Mouse (Mus musculus): ENCODE measurements at regions not wholly inside any gene's neighbourhood (a gene's known extent, or its start where the extent isn't known, plus 50 kb on each side); places are given as distances from the start of the nearest gene placed in this dataset.

DNA sequence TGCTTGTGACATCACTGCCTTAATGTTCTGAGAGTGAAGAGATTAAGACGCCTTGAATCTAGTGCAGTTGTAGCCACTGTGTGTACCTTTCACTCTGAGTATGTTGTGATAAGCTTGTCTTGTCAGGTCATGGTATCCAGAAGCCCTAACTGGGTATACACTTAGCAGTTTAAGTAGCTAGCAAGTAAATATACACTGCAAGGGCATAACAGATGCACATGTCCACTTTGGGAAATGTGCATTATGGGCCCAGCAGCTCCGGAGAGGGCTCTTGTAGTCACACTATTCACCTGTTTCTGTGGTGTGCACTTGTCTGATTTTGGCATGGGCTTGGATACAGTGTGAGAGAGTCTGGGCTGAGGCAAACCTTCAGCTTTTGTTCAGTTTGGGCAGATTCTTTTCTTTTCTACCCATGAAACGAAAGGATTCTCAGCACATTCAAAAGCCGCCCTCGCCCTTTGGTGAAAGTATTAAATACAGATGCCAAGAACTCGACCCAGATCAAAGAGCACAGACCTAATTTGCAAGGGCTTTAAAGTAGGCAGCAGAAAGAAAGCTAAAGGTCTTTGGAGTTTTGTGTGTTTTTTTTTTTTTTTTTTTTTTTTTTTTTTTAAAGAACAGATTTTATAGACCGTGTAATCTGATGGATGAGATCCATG is 385.1 kb upstream of the Tmpo start:
- WGBS = 27% methylated on average over 7 of the region's 7 CpGs
- no peak overlapping the region for H3K4me2 ChIP-seq (ENCODE audit: low read length)
- no peaks in the 10 kb centered on the region for H3K27me3 ChIP-seq (replicated peaks; ENCODE audit: control insufficient read depth, insufficient read depth, low read length)
- ATAC-seq = no peak
- H3K9me3 ChIP-seq (ENCODE audit: control insufficient read depth, low read length) = no peaks in the 10 kb centered on the region
- no peak overlapping the region for H3K27ac ChIP-seq (ENCODE audit: low read length)
- no peaks in the 10 kb centered on the region for H3K4me1 ChIP-seq (replicated peaks; ENCODE audit: control insufficient read depth, insufficient read depth, low read length)
- no peak overlapping the region for H3K4me3 ChIP-seq (replicated peaks; ENCODE audit: low read length)
- H3K36me3 ChIP-seq (ENCODE audit: control insufficient read depth, insufficient read depth) = no peaks in the 10 kb centered on the region
- no peak overlapping the region for H3K9ac ChIP-seq (replicated peaks; ENCODE audit: low read depth, low read length)

DNA sequence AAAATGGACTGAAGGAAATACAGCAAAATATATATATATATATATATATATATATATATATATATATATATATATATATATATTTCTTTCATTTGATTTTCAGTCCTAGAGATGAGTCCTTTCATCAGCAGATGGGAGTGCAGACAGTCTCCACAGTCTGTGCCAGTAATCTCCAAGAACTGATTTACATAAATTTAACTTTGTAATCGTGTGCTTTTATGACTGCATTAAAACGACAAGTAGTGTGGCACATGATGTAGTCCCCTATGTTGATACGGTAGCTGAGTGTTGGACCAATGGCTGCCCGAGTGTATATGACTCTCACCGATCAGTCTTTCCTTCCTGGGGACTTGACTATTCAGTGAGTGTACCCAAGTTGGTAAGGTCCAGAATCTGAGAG is 378.2 kb upstream of the Tmpo start:
- no peak overlapping the region for H3K9ac ChIP-seq (replicated peaks; ENCODE audit: low read depth, low read length)
- H3K4me3 ChIP-seq (replicated peaks; ENCODE audit: low read length) = no peak overlapping the region
- 46% methylated on average over 5 of the region's 5 CpGs for WGBS
- H3K4me2 ChIP-seq (ENCODE audit: low read length) = no peak overlapping the region
- no peaks in the 10 kb centered on the region for H3K27me3 ChIP-seq (replicated peaks; ENCODE audit: control insufficient read depth, insufficient read depth, low read length)
- H3K9me3 ChIP-seq (ENCODE audit: control insufficient read depth, low read length) = no peaks in the 10 kb centered on the region
- H3K36me3 ChIP-seq (ENCODE audit: control insufficient read depth, insufficient read depth) = no peaks in the 10 kb centered on the region
- no peaks in the 10 kb centered on the region; the same call in 1 of the 2 replicates for H3K4me1 ChIP-seq (replicated peaks; ENCODE audit: control insufficient read depth, insufficient read depth, low read length)
- H3K27ac ChIP-seq (ENCODE audit: low read length) = no peak overlapping the region
- ATAC-seq = peak; percentile 81

- Histone ChIP-seq H3K36me3 (ENCODE audit: control insufficient read depth, insufficient read depth) (no peaks in the 10 kb centered on the region), H3K27me3 (replicated peaks; ENCODE audit: control insufficient read depth, insufficient read depth, low read length) (no peaks in the 10 kb centered on the region), H3K4me3 (replicated peaks; ENCODE audit: low read length) (no peak overlapping the region), H3K4me2 (ENCODE audit: low read length) (no peak overlapping the region), H3K9ac (replicated peaks; ENCODE audit: low read depth, low read length) (no peak overlapping the region), H3K9me3 (ENCODE audit: control insufficient read depth, low read length) (no peaks in the 10 kb centered on the region), H3K27ac (ENCODE audit: low read length) (no peak overlapping the region), H3K4me1 (replicated peaks; ENCODE audit: control insufficient read depth, insufficient read depth, low read length) (peaks cover 14% of the 10 kb centered on the region)
- WGBS = 77% methylated on average over 4 of the region's 4 CpGs
- no peak for ATAC-seq
These were observed 367.0 kb upstream of the Tmpo start for GRCm38 (mm10) chr10:91548071-91548470.

GRCm38 (mm10) chr10:91546140-91546539 is 365.0 kb upstream of the Tmpo start:
- Histone ChIP-seq H3K9me3 (ENCODE audit: control insufficient read depth, low read length) (no peaks in the 10 kb centered on the region), H3K36me3 (ENCODE audit: control insufficient read depth, insufficient read depth) (no peaks in the 10 kb centered on the region), H3K27ac (ENCODE audit: low read length) (no peak overlapping the region), H3K4me2 (ENCODE audit: low read length) (peak overlapping the region; percentile 42), H3K27me3 (replicated peaks; ENCODE audit: control insufficient read depth, insufficient read depth, low read length) (no peaks in the 10 kb centered on the region), H3K9ac (replicated peaks; ENCODE audit: low read depth, low read length) (no peak overlapping the region), H3K4me1 (replicated peaks; ENCODE audit: control insufficient read depth, insufficient read depth, low read length) (peaks cover 14% of the 10 kb centered on the region), H3K4me3 (replicated peaks; ENCODE audit: low read length) (no peak overlapping the region)
- peak; percentile 88 for ATAC-seq
- 12% methylated on average over 9 of the region's 9 CpGs for WGBS

- WGBS = 58% methylated on average over 3 of the region's 3 CpGs
These were observed 364.3 kb upstream of the Tmpo start for GRCm38 (mm10) chr10:91545421-91545820.

DNA sequence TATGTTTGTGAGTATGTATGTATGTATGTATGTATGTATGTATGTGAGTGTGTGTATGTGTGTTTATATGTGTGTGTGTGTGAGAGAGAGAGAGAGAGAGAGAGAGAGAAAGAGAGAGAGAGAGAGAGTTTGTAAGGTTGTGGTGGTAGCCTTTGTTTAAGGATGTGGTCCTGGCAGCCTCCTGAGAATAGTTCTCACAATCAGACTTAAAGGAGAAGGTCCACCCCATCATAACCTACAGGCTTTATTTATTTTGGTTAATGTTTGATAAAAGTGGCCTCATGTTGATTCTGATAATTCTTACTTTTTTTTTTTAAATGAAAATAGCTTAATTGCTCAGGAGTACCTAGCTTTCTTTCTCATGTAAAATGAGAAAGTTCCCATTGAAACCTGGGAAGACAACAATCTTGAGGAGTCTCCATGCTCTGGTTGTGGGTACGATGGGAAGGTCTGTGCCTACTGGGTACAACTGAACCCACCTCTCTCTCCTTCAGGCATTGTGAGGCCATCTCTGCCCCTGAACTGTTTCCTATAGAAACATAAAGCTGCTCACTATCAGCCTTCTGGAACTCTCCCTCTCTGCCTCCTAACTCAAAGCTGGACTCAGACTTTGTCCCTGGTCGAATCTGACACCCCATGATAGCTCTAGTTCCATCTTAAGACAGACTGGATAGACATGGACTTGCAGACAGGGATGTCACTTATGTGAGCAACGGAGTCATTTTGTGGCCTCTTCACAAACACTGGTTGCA is 362.2 kb upstream of the Tmpo start:
- ATAC-seq = no peak
- Histone ChIP-seq H3K9me3 (ENCODE audit: control insufficient read depth, low read length) (no peaks in the 10 kb centered on the region), H3K4me2 (ENCODE audit: low read length) (no peak overlapping the region), H3K4me1 (replicated peaks; ENCODE audit: control insufficient read depth, insufficient read depth, low read length) (peaks cover 14% of the 10 kb centered on the region), H3K36me3 (ENCODE audit: control insufficient read depth, insufficient read depth) (no peaks in the 10 kb centered on the region), H3K27ac (ENCODE audit: low read length) (no peak overlapping the region), H3K27me3 (replicated peaks; ENCODE audit: control insufficient read depth, insufficient read depth, low read length) (no peaks in the 10 kb centered on the region), H3K4me3 (replicated peaks; ENCODE audit: low read length) (no peak overlapping the region), H3K9ac (replicated peaks; ENCODE audit: low read depth, low read length) (no peak overlapping the region)
- 90% methylated on average over 3 of the region's 3 CpGs for WGBS

More at GRCm38 (mm10) chr10:91545421-91545820, 364.3 kb upstream of the Tmpo start:
- Histone ChIP-seq H3K4me3 (replicated peaks; ENCODE audit: low read length) (no peak overlapping the region), H3K9me3 (ENCODE audit: control insufficient read depth, low read length) (no peaks in the 10 kb centered on the region), H3K4me1 (replicated peaks; ENCODE audit: control insufficient read depth, insufficient read depth, low read length) (peaks cover 14% of the 10 kb centered on the region), H3K9ac (replicated peaks; ENCODE audit: low read depth, low read length) (no peak overlapping the region), H3K27me3 (replicated peaks; ENCODE audit: control insufficient read depth, insufficient read depth, low read length) (no peaks in the 10 kb centered on the region), H3K36me3 (ENCODE audit: control insufficient read depth, insufficient read depth) (no peaks in the 10 kb centered on the region), H3K4me2 (ENCODE audit: low read length) (no peak overlapping the region), H3K27ac (ENCODE audit: low read length) (no peak overlapping the region)
- no peak; the same call in 1 of the 2 replicates for ATAC-seq

DNA sequence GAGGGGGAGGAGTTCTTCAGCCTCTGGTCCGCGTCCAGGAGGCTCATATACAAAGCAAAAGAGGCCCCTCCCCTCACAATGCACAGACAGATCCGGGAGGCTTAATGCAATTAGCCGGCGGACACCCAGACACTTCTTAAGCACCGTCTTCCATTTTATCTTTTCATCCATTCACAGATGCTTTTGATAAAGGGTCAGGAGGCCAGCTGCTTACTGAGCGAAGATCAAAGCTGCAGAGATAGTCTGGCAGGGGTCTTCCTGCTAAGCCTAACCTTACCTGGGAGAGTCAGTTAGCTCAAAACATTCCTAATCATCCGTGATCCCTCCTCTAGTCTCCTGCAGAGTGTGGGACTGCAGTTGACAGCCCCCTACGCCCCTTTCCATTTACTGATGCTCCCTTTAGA is 361.1 kb upstream of the Tmpo start:
- WGBS = 11% methylated on average over 9 of the region's 9 CpGs
- H3K36me3 ChIP-seq (ENCODE audit: control insufficient read depth, insufficient read depth) = no peaks in the 10 kb centered on the region
- H3K27ac ChIP-seq (ENCODE audit: low read length) = no peak overlapping the region
- no peak for ATAC-seq
- H3K4me1 ChIP-seq (replicated peaks; ENCODE audit: control insufficient read depth, insufficient read depth, low read length) = peaks cover 16% of the 10 kb centered on the region
- no peaks in the 10 kb centered on the region for H3K27me3 ChIP-seq (replicated peaks; ENCODE audit: control insufficient read depth, insufficient read depth, low read length)
- H3K9ac ChIP-seq (replicated peaks; ENCODE audit: low read depth, low read length) = no peak overlapping the region
- no peaks in the 10 kb centered on the region for H3K9me3 ChIP-seq (ENCODE audit: control insufficient read depth, low read length)
- H3K4me3 ChIP-seq (replicated peaks; ENCODE audit: low read length) = no peak overlapping the region
- no peak overlapping the region for H3K4me2 ChIP-seq (ENCODE audit: low read length)

DNA sequence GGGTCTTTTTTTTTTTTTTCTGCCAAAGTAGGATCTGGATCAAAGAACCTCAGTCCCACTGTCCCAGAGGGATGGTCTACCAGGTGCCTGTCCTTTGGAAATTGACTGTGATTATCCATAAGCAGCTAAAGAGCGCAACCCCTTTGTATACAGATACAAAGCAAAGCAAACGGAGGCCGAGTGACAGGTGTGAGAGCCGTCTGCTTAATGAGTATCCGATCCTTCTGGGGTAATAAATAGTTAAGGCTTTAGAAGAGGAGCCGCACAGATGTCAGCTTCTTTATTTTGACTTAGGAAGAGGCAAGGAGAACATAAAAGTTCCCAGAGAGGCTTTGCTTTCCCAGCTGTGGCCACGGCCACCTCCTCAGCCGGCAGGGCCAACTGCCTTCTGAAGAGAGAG is 356.1 kb upstream of the Tmpo start:
- Histone ChIP-seq H3K9ac (replicated peaks; ENCODE audit: low read depth, low read length) (no peak overlapping the region), H3K36me3 (ENCODE audit: control insufficient read depth, insufficient read depth) (no peaks in the 10 kb centered on the region), H3K4me3 (replicated peaks; ENCODE audit: low read length) (no peak overlapping the region), H3K4me2 (ENCODE audit: low read length) (no peak overlapping the region), H3K27ac (ENCODE audit: low read length) (no peak overlapping the region), H3K27me3 (replicated peaks; ENCODE audit: control insufficient read depth, insufficient read depth, low read length) (no peaks in the 10 kb centered on the region), H3K9me3 (ENCODE audit: control insufficient read depth, low read length) (no peaks in the 10 kb centered on the region), H3K4me1 (replicated peaks; ENCODE audit: control insufficient read depth, insufficient read depth, low read length) (peaks cover 4% of the 10 kb centered on the region; the same call in 1 of the 2 replicates)
- 23% methylated on average over 8 of the region's 8 CpGs for WGBS
- ATAC-seq = no peak

DNA sequence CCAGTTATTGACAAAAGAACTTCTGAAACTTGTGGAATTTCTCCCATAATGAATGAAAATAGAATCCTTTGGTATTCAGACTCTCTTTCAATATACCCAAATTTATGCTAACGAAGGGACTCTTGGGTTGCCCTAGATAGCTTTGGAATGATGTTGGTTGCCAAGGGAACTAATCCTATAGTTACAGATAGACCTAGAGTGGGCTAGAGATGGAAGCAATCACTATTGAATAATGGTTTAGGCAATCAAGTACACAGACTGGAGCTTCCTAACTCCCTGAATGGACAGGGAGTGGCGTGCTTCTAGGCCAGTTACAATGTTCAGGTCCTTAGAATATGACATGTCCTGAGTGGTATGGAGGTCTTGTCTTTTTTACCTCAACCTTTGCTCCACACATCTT is 354.3 kb upstream of the Tmpo start:
- no peak for ATAC-seq
- 17% methylated on average over 2 of the region's 2 CpGs for WGBS
- no peaks in the 10 kb centered on the region for H3K27me3 ChIP-seq (replicated peaks; ENCODE audit: control insufficient read depth, insufficient read depth, low read length)
- H3K27ac ChIP-seq (ENCODE audit: low read length) = no peak overlapping the region
- H3K4me3 ChIP-seq (replicated peaks; ENCODE audit: low read length) = no peak overlapping the region
- H3K4me1 ChIP-seq (replicated peaks; ENCODE audit: control insufficient read depth, insufficient read depth, low read length) = peaks cover 4% of the 10 kb centered on the region; the same call in 1 of the 2 replicates
- no peaks in the 10 kb centered on the region for H3K36me3 ChIP-seq (ENCODE audit: control insufficient read depth, insufficient read depth)
- no peak overlapping the region for H3K4me2 ChIP-seq (ENCODE audit: low read length)
- H3K9me3 ChIP-seq (ENCODE audit: control insufficient read depth, low read length) = no peaks in the 10 kb centered on the region
- H3K9ac ChIP-seq (replicated peaks; ENCODE audit: low read depth, low read length) = no peak overlapping the region

Data from forebrain, embryonic 16.5 days (tissue).